Mouse (Mus musculus): ENCODE results near the gene Ogfrl1. TPM values are rescaled to one million over a fixed set of nuclear protein-coding genes. Genes with fewer than 3 reads are reported as not detected.

Gene Ogfrl1
- total and polyA plus RNA-seq, 2 experiments from 2014 or later, result 19.6 to 27.5 TPM

- ATAC-seq (no peak), DNase-seq (no peak)
- Histone ChIP-seq H3K4me1 (ENCODE audit: insufficient read depth) (0 out of 2 replicates have a peak, but pooled peaks cover 2% of the 10 kb centered on the region), H3K27ac (ENCODE audit: low read depth, low read length) (no peak overlapping the region), H3K9ac (no peak overlapping the region), H3K36me3 (ENCODE audit: insufficient read depth) (peaks cover 14% of the 10 kb centered on the region), H3K27me3 (ENCODE audit: insufficient read depth, low read length) (no peaks in the 10 kb centered on the region), H3K9me3 (ENCODE audit: low read length) (no peaks in the 10 kb centered on the region), H3K4me3 (ENCODE audit: low read depth, low read length) (no peak overlapping the region), H3K4me2 (ENCODE audit: low read depth) (no peak overlapping the region)
- no peak for TF ChIP-seq CTCF (IDR thresholded peaks at IDR 0.05; ENCODE audit: low read depth)
- 69% methylated on average over 4 of the region's 4 CpGs for WGBS
Observed at GRCm38 (mm10) chr1:23374156-23374555, 23.4 kb downstream of the Ogfrl1 start.

- peaks cover 3% of the 10 kb centered on the region; the same call in 1 of the 2 replicates for H3K36me3 ChIP-seq (ENCODE audit: insufficient read depth)
- H3K4me3 ChIP-seq (ENCODE audit: low read depth, low read length), result no peak overlapping the region
- ATAC-seq, result peak; percentile 32; the same call in 1 of the 2 replicates
- H3K9me3 ChIP-seq (ENCODE audit: low read length), result no peaks in the 10 kb centered on the region
- TF ChIP-seq CTCF (IDR thresholded peaks at IDR 0.05; ENCODE audit: low read depth), result no peak
- no peak overlapping the region for H3K27ac ChIP-seq (ENCODE audit: low read depth, low read length)
- no peak overlapping the region for H3K4me2 ChIP-seq (ENCODE audit: low read depth)
- no peak overlapping the region for H3K9ac ChIP-seq
- DNase-seq, result no peak
- H3K27me3 ChIP-seq (ENCODE audit: insufficient read depth, low read length), result no peaks in the 10 kb centered on the region
- 88% methylated on average over 2 of the region's 2 CpGs for WGBS
- no peaks in the 10 kb centered on the region for H3K4me1 ChIP-seq (ENCODE audit: insufficient read depth)
Observed at GRCm38 (mm10) chr1:23365614-23366013, 32.0 kb downstream of the Ogfrl1 start.

GRCm38 (mm10) chr1:23352895-23353294 lies 44.7 kb downstream of the Ogfrl1 start:
- no peak for DNase-seq

GRCm38 (mm10) chr1:23351756-23352155 lies 45.8 kb downstream of the Ogfrl1 start:
- DNase-seq, result no peak
- TF ChIP-seq CTCF (IDR thresholded peaks at IDR 0.05; ENCODE audit: low read depth), result no peak

More at GRCm38 (mm10) chr1:23352895-23353294, 44.7 kb downstream of the Ogfrl1 start:
- no peak for ATAC-seq
- no peak overlapping the region for H3K4me2 ChIP-seq (ENCODE audit: low read depth)
- no peak overlapping the region for H3K9ac ChIP-seq
- H3K9me3 ChIP-seq (ENCODE audit: low read length), result no peaks in the 10 kb centered on the region
- no peak overlapping the region for H3K4me3 ChIP-seq (ENCODE audit: low read depth, low read length)
- no peak overlapping the region for H3K27ac ChIP-seq (ENCODE audit: low read depth, low read length)
- H3K36me3 ChIP-seq (ENCODE audit: insufficient read depth), result no peaks in the 10 kb centered on the region
- H3K4me1 ChIP-seq (ENCODE audit: insufficient read depth), result no peaks in the 10 kb centered on the region
- TF ChIP-seq CTCF (IDR thresholded peaks at IDR 0.05; ENCODE audit: low read depth), result no peak
- WGBS, result 91% methylated on average over 6 of the region's 6 CpGs
- no peaks in the 10 kb centered on the region for H3K27me3 ChIP-seq (ENCODE audit: insufficient read depth, low read length)

GRCm38 (mm10) chr1:23345633-23346032 lies 51.9 kb downstream of the Ogfrl1 start:
- no peak for DNase-seq
- no peak overlapping the region for H3K27ac ChIP-seq (ENCODE audit: low read depth, low read length)
- no peaks in the 10 kb centered on the region for H3K36me3 ChIP-seq (ENCODE audit: insufficient read depth)
- ATAC-seq, result no peak
- no peaks in the 10 kb centered on the region for H3K9me3 ChIP-seq (ENCODE audit: low read length)
- 84% methylated on average over 3 of the region's 3 CpGs for WGBS
- H3K4me3 ChIP-seq (ENCODE audit: low read depth, low read length), result no peak overlapping the region
- TF ChIP-seq CTCF (IDR thresholded peaks at IDR 0.05; ENCODE audit: low read depth), result no peak
- no peaks in the 10 kb centered on the region for H3K4me1 ChIP-seq (ENCODE audit: insufficient read depth)
- H3K9ac ChIP-seq, result no peak overlapping the region
- H3K4me2 ChIP-seq (ENCODE audit: low read depth), result no peak overlapping the region
- no peaks in the 10 kb centered on the region for H3K27me3 ChIP-seq (ENCODE audit: insufficient read depth, low read length)

More at GRCm38 (mm10) chr1:23351756-23352155, 45.8 kb downstream of the Ogfrl1 start:
- H3K4me1 ChIP-seq (ENCODE audit: insufficient read depth), result no peaks in the 10 kb centered on the region
- H3K9ac ChIP-seq, result no peak overlapping the region
- ATAC-seq, result no peak; the same call in 1 of the 2 replicates
- no peaks in the 10 kb centered on the region for H3K27me3 ChIP-seq (ENCODE audit: insufficient read depth, low read length)
- whole genome bisulfite sequencing, result 56% methylated on average over 4 of the region's 4 CpGs
- no peak overlapping the region for H3K27ac ChIP-seq (ENCODE audit: low read depth, low read length)
- H3K4me3 ChIP-seq (ENCODE audit: low read depth, low read length), result no peak overlapping the region
- no peaks in the 10 kb centered on the region for H3K36me3 ChIP-seq (ENCODE audit: insufficient read depth)
- H3K4me2 ChIP-seq (ENCODE audit: low read depth), result no peak overlapping the region
- H3K9me3 ChIP-seq (ENCODE audit: low read length), result no peaks in the 10 kb centered on the region

GRCm38 (mm10) chr1:23342864-23343263 lies 54.7 kb downstream of the Ogfrl1 start:
- no peak for DNase-seq
- TF ChIP-seq CTCF (IDR thresholded peaks at IDR 0.05; ENCODE audit: low read depth), result no peak
- 67% methylated on average over 4 of the region's 4 CpGs for WGBS

GRCm38 (mm10) chr1:23342224-23342623 lies 55.3 kb downstream of the Ogfrl1 start:
- DNase-seq, result no peak
- Histone ChIP-seq H3K4me2 (ENCODE audit: low read depth) (no peak overlapping the region), H3K4me1 (ENCODE audit: insufficient read depth) (no peaks in the 10 kb centered on the region), H3K9me3 (ENCODE audit: low read length) (no peaks in the 10 kb centered on the region), H3K36me3 (ENCODE audit: insufficient read depth) (no peaks in the 10 kb centered on the region), H3K27ac (ENCODE audit: low read depth, low read length) (no peak overlapping the region), H3K4me3 (ENCODE audit: low read depth, low read length) (no peak overlapping the region), H3K9ac (no peak overlapping the region), H3K27me3 (ENCODE audit: insufficient read depth, low read length) (no peaks in the 10 kb centered on the region)
- TF ChIP-seq CTCF (IDR thresholded peaks at IDR 0.05; ENCODE audit: low read depth), result no peak
- ATAC-seq, result no peak
- 80% methylated on average over 3 of the region's 3 CpGs for WGBS

More at GRCm38 (mm10) chr1:23342864-23343263, 54.7 kb downstream of the Ogfrl1 start:
- Histone ChIP-seq H3K36me3 (ENCODE audit: insufficient read depth) (no peaks in the 10 kb centered on the region), H3K4me2 (ENCODE audit: low read depth) (no peak overlapping the region), H3K4me1 (ENCODE audit: insufficient read depth) (no peaks in the 10 kb centered on the region), H3K27ac (ENCODE audit: low read depth, low read length) (no peak overlapping the region), H3K4me3 (ENCODE audit: low read depth, low read length) (no peak overlapping the region), H3K27me3 (ENCODE audit: insufficient read depth, low read length) (no peaks in the 10 kb centered on the region), H3K9me3 (ENCODE audit: low read length) (no peaks in the 10 kb centered on the region), H3K9ac (no peak overlapping the region)
- ATAC-seq, result no peak

All from forebrain, postnatal 0 days (tissue).